Mouse (Mus musculus): ENCODE data around the gene Fbxl16.

The Fbxl16 gene

DNA sequence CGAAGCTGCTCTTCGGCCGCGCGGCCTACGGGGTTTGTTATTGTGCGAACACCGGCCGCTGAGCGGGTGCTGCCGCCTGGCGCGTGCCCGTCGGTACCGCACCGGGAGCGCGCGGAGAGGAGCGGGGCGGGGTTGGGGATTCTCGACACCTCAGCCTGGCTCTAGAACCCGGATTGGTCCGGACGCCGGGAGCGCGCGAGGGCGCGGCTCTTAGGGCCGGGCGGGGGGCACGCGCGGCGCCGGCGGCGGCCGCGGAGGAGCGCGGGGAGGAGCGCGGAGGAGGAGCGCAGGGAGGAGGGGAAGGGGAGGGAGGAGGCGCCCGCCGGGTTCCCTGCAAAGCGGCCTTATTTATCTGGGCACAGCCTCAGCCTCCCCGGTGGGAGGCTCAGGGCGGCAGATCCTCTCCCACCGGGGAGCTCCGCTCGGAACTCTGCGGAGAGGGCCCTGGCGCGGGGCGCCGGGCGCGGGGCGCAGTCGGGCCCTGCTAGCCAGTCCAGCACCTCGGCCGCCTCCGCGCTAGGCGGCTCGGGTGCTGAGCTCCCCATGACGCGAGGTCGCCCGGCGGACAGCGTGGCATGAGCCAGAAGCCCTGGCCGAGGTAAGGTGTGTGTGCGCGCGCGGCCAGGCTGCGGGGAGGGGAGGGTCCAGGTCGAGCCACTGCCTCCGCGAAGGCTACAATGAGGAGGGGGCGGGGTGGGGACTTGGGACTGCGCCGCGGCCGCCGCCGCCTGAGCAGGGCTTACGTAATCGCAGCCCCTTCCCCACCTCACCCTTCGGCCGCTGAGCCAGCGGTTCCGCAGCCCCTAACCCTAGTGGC is at the start of gene Fbxl16:
Gene Fbxl16, plus strand, starts transcription at position 297 of the 817 bp plus-strand sequence.
- DNase-seq (ENCODE audit: low read depth, low spot score), result peak; percentile 85

GRCm38 (mm10) chr17:25760148-25760547 is 48.7 kb upstream of the Fbxl16 start:
- no peak for DNase-seq (ENCODE audit: low read depth, low spot score)

GRCm38 (mm10) chr17:25761561-25761970 is 47.3 kb upstream of the Fbxl16 start:
- DNase-seq (ENCODE audit: low read depth, low spot score), result no peak

GRCm38 (mm10) chr17:25762591-25762990 is 46.3 kb upstream of the Fbxl16 start:
- peak; percentile 60 for DNase-seq (ENCODE audit: low read depth, low spot score)

DNA sequence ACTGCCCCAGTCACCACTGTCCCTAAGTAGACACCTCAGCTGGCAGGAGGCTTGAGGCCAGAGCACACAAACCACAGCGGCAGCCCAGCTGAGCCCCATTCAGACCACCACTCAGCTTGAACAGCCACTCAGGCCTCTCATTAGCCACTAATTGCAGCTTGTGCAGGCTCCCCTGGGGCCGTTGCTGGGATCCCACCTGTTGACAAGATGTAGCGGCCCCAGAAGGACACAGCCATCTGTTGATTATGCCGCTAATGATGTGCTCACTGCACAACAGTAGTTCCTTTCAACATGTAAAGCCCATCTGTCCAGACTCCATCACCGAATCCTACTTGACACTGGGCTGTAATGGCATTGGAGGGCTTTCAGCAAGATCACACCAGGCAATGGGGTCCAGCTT is 43.0 kb upstream of the Fbxl16 start:
- DNase-seq (ENCODE audit: low read depth, low spot score), result no peak

- no peak for DNase-seq (ENCODE audit: low read depth, low spot score)
Measured at GRCm38 (mm10) chr17:25769331-25769730, 39.6 kb upstream of the Fbxl16 start.

DNA sequence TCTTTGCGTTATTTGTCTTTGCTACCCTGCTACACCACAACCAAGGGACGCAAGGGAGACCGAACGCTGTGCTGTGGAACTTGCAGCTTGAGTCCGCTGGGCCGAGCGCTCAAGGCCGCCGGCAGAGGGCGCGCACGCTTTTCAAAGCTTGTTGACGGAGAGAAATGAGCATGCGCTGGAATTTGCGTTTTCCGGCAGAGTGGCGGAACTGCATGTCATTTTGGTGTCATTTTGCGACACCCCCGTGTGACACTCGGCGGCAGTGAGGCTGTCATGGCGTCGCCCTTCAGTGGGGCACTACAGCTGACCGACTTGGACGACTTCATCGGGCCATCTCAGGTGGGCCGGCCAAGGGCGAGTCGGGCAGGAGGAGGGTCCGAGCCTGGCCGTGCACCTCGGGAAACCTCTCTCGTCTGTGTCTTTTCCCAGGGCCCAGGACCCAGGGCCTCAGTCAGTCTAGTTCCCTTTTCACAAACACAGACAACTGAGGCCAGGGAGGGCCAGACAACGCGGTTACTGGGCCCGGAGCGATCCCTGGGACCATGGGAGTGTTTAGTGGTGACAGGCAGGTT is 35.2 kb upstream of the Fbxl16 start, which contains the start of gene Narfl:
Gene Narfl, plus strand, starts transcription at position 228 of the 572 bp plus-strand sequence.
- DNase-seq (ENCODE audit: low read depth, low spot score), result peak; percentile 99

- DNase-seq (ENCODE audit: low read depth, low spot score), result no peak
Measured at GRCm38 (mm10) chr17:25775318-25776062, 33.4 kb upstream of the Fbxl16 start.

DNA sequence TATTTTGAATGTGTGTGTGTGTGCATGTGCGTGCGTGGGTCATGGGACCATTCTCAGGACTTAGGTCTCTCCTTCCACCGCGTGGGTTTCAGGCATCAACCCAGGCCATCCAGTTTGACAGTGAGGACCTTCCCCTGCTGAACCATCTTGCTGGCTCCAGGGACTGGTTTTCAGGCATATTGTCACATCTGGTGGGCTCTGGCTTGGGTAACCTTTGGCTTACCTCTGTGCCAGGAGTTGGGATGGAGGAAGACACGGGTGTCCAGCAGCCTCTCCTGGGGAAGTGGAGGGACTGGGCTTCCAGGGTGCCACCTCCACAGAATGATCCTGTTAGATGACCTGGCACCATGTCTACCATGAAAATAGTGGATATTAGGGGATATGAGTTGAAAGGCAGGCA is 30.9 kb upstream of the Fbxl16 start:
- DNase-seq (ENCODE audit: low read depth, low spot score), result no peak

GRCm38 (mm10) chr17:25781339-25781738 is 27.5 kb upstream of the Fbxl16 start:
- DNase-seq (ENCODE audit: low read depth, low spot score), result no peak

DNA sequence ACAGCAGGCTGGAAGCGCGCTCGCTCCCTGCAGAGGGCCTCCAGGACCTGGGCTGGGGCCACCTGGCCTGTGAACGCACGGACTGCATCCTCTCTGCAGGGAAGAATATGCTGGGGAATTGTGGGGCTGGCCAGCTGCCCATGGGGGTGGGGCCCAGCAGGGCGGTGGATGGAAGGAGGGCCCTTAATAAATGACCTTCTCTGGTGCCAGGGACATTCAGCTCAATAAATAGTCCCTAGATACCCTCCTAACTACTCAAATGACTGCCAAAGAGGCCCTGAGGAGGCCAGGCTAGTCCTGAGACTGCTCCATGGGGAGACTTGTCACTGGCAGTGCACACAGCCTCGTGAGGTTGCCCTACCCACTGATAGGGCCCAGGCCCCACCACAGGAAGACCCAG is 25.8 kb upstream of the Fbxl16 start:
- DNase-seq (ENCODE audit: low read depth, low spot score), result no peak

GRCm38 (mm10) chr17:25783861-25784574 is 24.9 kb upstream of the Fbxl16 start:
- DNase-seq (ENCODE audit: low read depth, low spot score), result no peak

GRCm38 (mm10) chr17:25785281-25785745 is 23.6 kb upstream of the Fbxl16 start, which contains the start of gene Haghl:
Haghl (minus strand) TSS chr17:25785673.
- DNase-seq (ENCODE audit: low read depth, low spot score), result peak; percentile 97

- DNase-seq (ENCODE audit: low read depth, low spot score), result no peak
Measured at GRCm38 (mm10) chr17:25786280-25786679, 22.6 kb upstream of the Fbxl16 start, which contains the start of gene Ccdc78. Ccdc78 (plus strand) TSS chr17:25786580.

- DNase-seq (ENCODE audit: low read depth, low spot score), result no peak
Measured at GRCm38 (mm10) chr17:25786781-25787504, 21.9 kb upstream of the Fbxl16 start.

GRCm38 (mm10) chr17:25791320-25791842 is 17.5 kb upstream of the Fbxl16 start:
- no peak for DNase-seq (ENCODE audit: low read depth, low spot score)

DNA sequence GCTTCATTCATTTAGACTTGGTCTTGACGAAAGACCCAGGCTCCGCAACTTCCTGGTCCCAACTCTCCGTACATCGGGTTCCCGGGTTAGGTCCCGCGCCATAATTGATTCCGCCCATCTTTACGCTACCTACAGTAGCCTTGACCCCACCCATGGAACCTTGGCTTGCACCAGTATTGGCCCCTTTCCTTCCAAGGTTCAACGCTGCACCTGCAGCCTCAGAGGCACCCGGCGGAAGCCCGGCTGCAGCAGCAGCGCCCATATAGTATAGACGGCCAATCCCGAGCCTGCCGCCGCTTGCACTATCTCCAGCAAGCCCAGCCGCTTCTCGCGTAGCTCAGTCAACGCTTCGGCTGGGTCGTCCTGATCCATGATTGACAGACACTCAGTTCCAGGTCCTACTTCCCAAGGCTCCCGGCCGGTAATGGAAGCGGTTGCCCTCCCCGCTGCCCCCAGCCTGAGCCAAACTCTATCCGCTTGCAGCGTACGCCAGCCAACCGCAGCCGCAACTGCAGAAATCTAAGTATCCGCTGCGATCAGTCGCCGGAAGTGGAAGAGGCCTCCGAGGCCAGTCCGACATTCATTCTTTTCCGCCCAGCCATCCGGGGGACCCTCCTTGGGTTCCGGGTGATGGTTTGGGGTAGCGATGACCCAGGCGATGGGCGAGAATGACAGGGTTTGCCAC is 16.9 kb upstream of the Fbxl16 start:
- DNase-seq (ENCODE audit: low read depth, low spot score), result peak; percentile 75

- DNase-seq (ENCODE audit: low read depth, low spot score), result no peak
Measured at GRCm38 (mm10) chr17:25792615-25793014, 16.3 kb upstream of the Fbxl16 start, which contains the start of gene Fam173a. Fam173a (minus strand) TSS chr17:25792901.

DNA sequence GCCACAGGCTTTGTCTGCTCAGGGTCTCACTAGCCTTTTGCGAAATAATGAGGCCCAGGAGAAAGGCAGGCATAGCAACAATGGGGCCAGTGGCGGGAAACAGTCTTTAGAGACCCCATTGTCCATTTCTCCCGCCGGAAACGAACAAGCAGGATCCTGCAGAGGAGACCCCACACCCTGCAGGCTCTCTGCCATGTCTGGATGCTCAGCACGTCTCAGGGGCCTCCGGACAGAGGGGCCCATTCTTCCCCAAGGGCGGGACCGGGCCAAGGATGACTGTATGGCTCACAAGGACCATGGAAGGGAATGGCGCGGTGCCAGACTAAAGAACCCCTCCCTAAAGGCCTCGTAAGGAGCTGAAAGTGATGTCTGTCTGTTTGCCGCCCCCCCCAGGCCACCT is 14.7 kb upstream of the Fbxl16 start:
- no peak for DNase-seq (ENCODE audit: low read depth, low spot score)

DNA sequence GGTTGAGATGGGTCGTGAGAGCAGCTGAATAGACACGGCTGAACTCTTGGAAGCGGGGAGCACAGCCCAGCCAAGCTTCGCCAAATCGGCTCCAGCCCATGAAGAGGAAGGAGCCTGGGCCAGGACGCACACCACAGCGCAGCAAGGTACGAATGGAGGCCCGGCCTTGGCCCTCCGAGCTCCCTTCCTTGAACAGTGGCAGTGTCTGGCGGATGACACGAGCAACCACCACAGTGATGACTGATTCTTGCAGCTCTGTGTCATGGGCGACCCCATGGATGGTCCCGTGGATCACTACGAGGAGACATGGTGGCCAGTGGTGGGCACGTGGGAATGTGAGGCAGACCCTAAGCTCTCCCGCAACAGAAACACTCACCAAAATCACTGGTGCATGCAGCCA is 13.9 kb upstream of the Fbxl16 start:
- no peak for DNase-seq (ENCODE audit: low read depth, low spot score)
